ENCODE assay signal across 10 mouse cellular contexts in genomic region chr3:152238836-152239235, GRCm38 (mm10). TPM values are rescaled to one million over a fixed set of nuclear protein-coding genes. Genes with fewer than 3 reads are reported as not detected.
DNase-seq lines count a peak whose midpoint lies in the region; ATAC-seq lines count a peak whose summit lies in the region.
"Had no signal": no experiment of that assay in that cellular context is flagged by ENCODE, and none has a peak within 500 bp of the region (broad histone marks: within the 10 kb centered on the region; RNA-seq: fewer than 3 reads in every experiment).

No protein-coding gene starts in this region.

- H3K4me1 ChIP-seq in neural tube, embryonic 12.5 days: no peaks in the 10 kb centered on the region
- H3K4me1 ChIP-seq in kidney, embryonic 16.5 days (ENCODE audit: insufficient read depth, low read length): no peaks in the 10 kb centered on the region
- H3K4me1 ChIP-seq: embryonic facial prominence, embryonic 15.5 days; limb, embryonic 12.5 days had no signal

- peak; percentile 27 for DNase-seq in adrenal gland, postnatal 14 days
- no peak for DNase-seq in adrenal gland, adult 8-10 months
- DNase-seq in neural tube, embryonic 10.5 days (ENCODE audit: extremely low spot score, low spot score): no peak
- peak; percentile 31 for DNase-seq in splenic B cell, adult 2 months (ENCODE audit: low read depth, low spot score)
- no peak for DNase-seq in cerebellum, adult 9-10 months

- 0 out of 2 replicates have a peak, but pooled peaks have one; percentile 19 for ATAC-seq in neural tube, embryonic 12.5 days (ENCODE audit: low FRiP score, low read depth)
- ATAC-seq in kidney, embryonic 16.5 days (ENCODE audit: low FRiP score, low TSS enrichment): peak; percentile 40; the same call in 1 of the 2 replicates
- no peak for ATAC-seq in monocyte, adult 5-6 weeks (replicated peaks; ENCODE audit: insufficient number of reproducible peaks, low FRiP score, low TSS enrichment, poor library complexity, severe bottlenecking)

- H3K27ac ChIP-seq in neural tube, embryonic 12.5 days: no peak overlapping the region
- H3K27ac ChIP-seq in kidney, embryonic 16.5 days (ENCODE audit: low read length): no peak overlapping the region
- H3K27ac ChIP-seq: embryonic facial prominence, embryonic 15.5 days; limb, embryonic 12.5 days had no signal

- H3K27me3 ChIP-seq in neural tube, embryonic 12.5 days (replicated peaks): no peaks in the 10 kb centered on the region
- H3K27me3 ChIP-seq in kidney, embryonic 16.5 days (ENCODE audit: insufficient read depth, low read length): no peaks in the 10 kb centered on the region
- H3K27me3 ChIP-seq in splenic B cell, adult 2 months (ENCODE audit: control insufficient read depth, insufficient read depth, low read length, poor library complexity, severe bottlenecking): no peaks in the 10 kb centered on the region
- H3K27me3 ChIP-seq: embryonic facial prominence, embryonic 15.5 days; limb, embryonic 12.5 days had no signal

- no peak overlapping the region for H3K9ac ChIP-seq in neural tube, embryonic 12.5 days
- H3K9ac ChIP-seq in kidney, embryonic 16.5 days (replicated peaks; ENCODE audit: low read length): no peak overlapping the region
- H3K9ac ChIP-seq: embryonic facial prominence, embryonic 15.5 days; limb, embryonic 12.5 days had no signal

- whole genome bisulfite sequencing in neural tube, embryonic 12.5 days: 77% methylated on average over 2 of the region's 2 CpGs
- 67% methylated on average over 2 of the region's 2 CpGs for WGBS in kidney, embryonic 16.5 days

- H3K4me3 ChIP-seq in neural tube, embryonic 12.5 days: no peak overlapping the region
- no peak overlapping the region for H3K4me3 ChIP-seq in kidney, embryonic 16.5 days (ENCODE audit: low read length)
- H3K4me3 ChIP-seq: embryonic facial prominence, embryonic 15.5 days; limb, embryonic 12.5 days had no signal

- no peaks in the 10 kb centered on the region for H3K9me3 ChIP-seq in neural tube, embryonic 12.5 days
- H3K9me3 ChIP-seq in kidney, embryonic 16.5 days (ENCODE audit: low read length): no peaks in the 10 kb centered on the region
- H3K9me3 ChIP-seq: embryonic facial prominence, embryonic 15.5 days; limb, embryonic 12.5 days had no signal

- peaks cover 23% of the 10 kb centered on the region for H3K36me3 ChIP-seq in neural tube, embryonic 12.5 days
- peaks cover 27% of the 10 kb centered on the region for H3K36me3 ChIP-seq in kidney, embryonic 16.5 days (ENCODE audit: insufficient read depth, low read length)
- peaks cover 9% of the 10 kb centered on the region; the same call in 1 of the 2 replicates for H3K36me3 ChIP-seq in splenic B cell, adult 2 months (ENCODE audit: control insufficient read depth, insufficient read depth, low read length, poor library complexity, severe bottlenecking)

- H3K4me2 ChIP-seq in neural tube, embryonic 12.5 days (replicated peaks): no peak overlapping the region
- no peak overlapping the region for H3K4me2 ChIP-seq in kidney, embryonic 16.5 days (replicated peaks; ENCODE audit: low read depth, low read length)
- H3K4me2 ChIP-seq: embryonic facial prominence, embryonic 15.5 days; limb, embryonic 12.5 days had no signal

RNA-seq across cellular contexts. Expression of gene Nexn, which starts 27.3 kb away (rescaled TPM):
- 7.6 and 7.9 TPM in 2 replicates for total RNA-seq in adrenal gland, postnatal 14 days (2021)
- total RNA-seq in adrenal gland, adult 8-10 months (2022): 1 to 10 TPM; 2.8 to 4.0 (median 3.1) TPM
- 5.1 and 9.0 TPM in 2 replicates for polyA plus RNA-seq in neural tube, embryonic 12.5 days (2016; fragmentation: Nextera tagmentation; extraction: Ambion mirVana)
- 9.5 and 10.9 TPM in 2 replicates for polyA plus RNA-seq in kidney, embryonic 16.5 days (2015; fragmentation: Nextera tagmentation; extraction: Ambion mirVana)
- total RNA-seq in monocyte, adult 5-6 weeks (2017): not detected in 3 replicates

RNA-seq across cellular contexts. Expression of gene Fubp1, which starts 28.6 kb away (rescaled TPM):
- 149 and 160 TPM in 2 replicates for total RNA-seq in adrenal gland, postnatal 14 days (2021)
- 100 to 1,000 TPM; 105 to 167 (median 132) TPM for total RNA-seq in adrenal gland, adult 8-10 months (2022)
- polyA plus RNA-seq in neural tube, embryonic 12.5 days (2016; fragmentation: Nextera tagmentation; extraction: Ambion mirVana): 337 and 352 TPM in 2 replicates
- polyA plus RNA-seq in kidney, embryonic 16.5 days (2015; fragmentation: Nextera tagmentation; extraction: Ambion mirVana): 258 and 286 TPM in 2 replicates
- total RNA-seq in monocyte, adult 5-6 weeks (2017): 165 to 273 TPM (median 214 TPM) in 3 replicates

RNA-seq across cellular contexts. Expression of gene Dnajb4, which starts 28.7 kb away (rescaled TPM):
- total RNA-seq in adrenal gland, postnatal 14 days (2021): 38.6 and 45.2 TPM in 2 replicates
- total RNA-seq in adrenal gland, adult 8-10 months (2022): 10 to 100 TPM; 48.9 to 56.3 (median 52.6) TPM
- 30.3 and 31.5 TPM in 2 replicates for polyA plus RNA-seq in neural tube, embryonic 12.5 days (2016; fragmentation: Nextera tagmentation; extraction: Ambion mirVana)
- polyA plus RNA-seq in kidney, embryonic 16.5 days (2015; fragmentation: Nextera tagmentation; extraction: Ambion mirVana): 34.1 and 34.2 TPM in 2 replicates
- total RNA-seq in monocyte, adult 5-6 weeks (2017): 90.9 to 144 TPM (median 114 TPM) in 3 replicates

Comparison
In these comparisons a context has a peak if more than half of its experiments do, and no peak if none do; other contexts are left out.
1. DNase-seq: peak in adrenal gland, postnatal 14 days (single experiment) and splenic B cell, adult 2 months (single experiment); none in adrenal gland, adult 8-10 months (single experiment), neural tube, embryonic 10.5 days (single experiment) and cerebellum, adult 9-10 months (single experiment).